Mouse (Mus musculus) kidney, postnatal 10 days (tissue): ENCODE measurements at regions not wholly inside any gene's neighbourhood (a gene's known extent, or its start where the extent isn't known, plus 50 kb on each side); places are given as distances from the start of the nearest gene placed in this dataset.
"Not testable (repeated sequence)": the region's sequence is repeated elsewhere in the genome, so short reads cannot be mapped to it uniquely, and the experiment has no call there.

Experiments
- DNase-seq: peaks from one replicate; pipeline ENCODE4 v3.0.0; 2021; ENCODE audit warnings: mixed read lengths

GRCm38 (mm10) chr2:181930037-181930436 is 60.9 kb upstream of the Gm14496 start:
- no peak for DNase-seq

DNA sequence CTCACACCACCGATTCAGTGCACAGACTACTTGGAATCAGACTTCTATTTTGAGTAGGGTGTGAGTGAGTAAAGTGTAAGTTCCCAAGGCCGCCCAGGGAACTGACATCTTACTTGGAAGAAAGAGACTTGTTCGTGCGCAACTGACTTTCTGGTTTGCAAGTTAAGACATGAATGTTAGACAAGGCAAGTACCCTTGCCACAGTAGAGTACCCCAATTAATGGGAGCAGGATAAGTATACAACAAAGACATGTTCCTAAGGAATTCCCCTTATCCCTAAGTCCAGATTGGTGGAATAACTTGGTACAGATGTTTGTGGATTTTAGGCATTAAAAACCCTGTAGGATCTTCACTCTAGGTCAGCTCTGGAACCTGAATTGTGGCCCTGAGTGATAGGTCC is 60.4 kb upstream of the Gm14496 start:
- not testable (repeated sequence) for DNase-seq

GRCm38 (mm10) chr2:181931077-181931815 is 59.7 kb upstream of the Gm14496 start:
- peak; percentile 61 for DNase-seq

GRCm38 (mm10) chr2:181931918-181932605 is 58.9 kb upstream of the Gm14496 start:
- peak; percentile 10 for DNase-seq
